ENCODE assay signal across 21 mouse cellular contexts in the genomic region with DNA sequence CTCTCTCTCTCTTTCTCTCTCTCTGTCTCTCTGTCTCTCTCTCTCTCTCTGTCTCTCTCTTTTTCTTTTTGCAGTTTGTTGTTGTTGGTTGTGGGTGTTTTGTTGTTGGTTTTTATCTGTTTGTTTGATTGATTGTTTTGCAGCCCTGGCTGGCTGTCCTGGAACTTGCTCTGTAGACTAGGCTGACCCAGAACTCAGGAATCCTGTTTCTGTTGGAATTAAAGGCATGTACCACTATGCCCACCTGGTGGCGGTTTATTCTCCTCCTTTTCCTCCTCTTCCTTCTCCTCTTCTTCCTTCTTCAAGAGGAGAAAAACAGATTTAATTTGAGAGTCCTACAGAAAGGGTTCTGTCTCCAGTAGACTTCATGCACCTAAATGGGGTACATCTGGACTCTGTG. TPM values are rescaled to one million over a fixed set of nuclear protein-coding genes. Genes with fewer than 3 reads are reported as not detected.
"Had no signal": no experiment of that assay in that cellular context is flagged by ENCODE, and none has a peak within 500 bp of the region (broad histone marks: within the 10 kb centered on the region; RNA-seq: fewer than 3 reads in every experiment).

No protein-coding gene starts in this region.

- H3K4me3 ChIP-seq: midbrain, embryonic 10.5 days; midbrain, embryonic 12.5 days; myocyte; neural tube, embryonic 13.5 days; neural tube, embryonic 15.5 days; stomach, embryonic 15.5 days had no signal

- H3K36me3 ChIP-seq: midbrain, embryonic 10.5 days; midbrain, embryonic 12.5 days; neural tube, embryonic 13.5 days; neural tube, embryonic 15.5 days; stomach, embryonic 15.5 days had no signal

- H3K27ac ChIP-seq: midbrain, embryonic 10.5 days; midbrain, embryonic 12.5 days; neural tube, embryonic 13.5 days; neural tube, embryonic 15.5 days; stomach, embryonic 15.5 days; stomach, postnatal 0 days had no signal

- H3K9ac ChIP-seq: lung, embryonic 14.5 days; midbrain, embryonic 12.5 days; neural tube, embryonic 13.5 days; neural tube, embryonic 15.5 days; stomach, embryonic 15.5 days had no signal

- H3K27me3 ChIP-seq: midbrain, embryonic 12.5 days; neural tube, embryonic 13.5 days; neural tube, embryonic 15.5 days; stomach, embryonic 15.5 days had no signal

- DNase-seq: lung, adult 18-20 months; lung, embryonic 14.5 days; lung, postnatal 10 days; lung, postnatal 4 days; midbrain, embryonic 14.5 days; retina, postnatal 1 day; right cerebral cortex, adult 18-20 months; right cerebral cortex, postnatal 25 days; right cerebral cortex, postnatal 4 days; thymus, adult 2 months; thymus, postnatal 36 days had no signal

RNA-seq across cellular contexts. Expression of gene Slc10a1, which starts 41.0 kb away (rescaled TPM):
- total RNA-seq: megakaryocyte, adult 5-6 weeks; megakaryocyte-erythroid progenitor cell, adult 5-6 weeks had no signal
- polyA plus RNA-seq: spleen, adult 2 months had no signal
